Mouse (Mus musculus) inflammation-experienced regulatory T-cells, adult 16 weeks (primary cell): ENCODE results near the gene Nrarp. TPM values are rescaled to one million over a fixed set of nuclear protein-coding genes. Genes with fewer than 3 reads are reported as not detected.

ENCODE experiments used
- polyA plus RNA-seq: library from polyadenylated mRNA; unstranded; fragments of 100-300 nt; shearing (Covaris generic); gene quantifications from one replicate; pipeline ENCODE4 v1.2.1, GENCODE M21; 2017

The Nrarp gene
- polyA plus RNA-seq: 0.72 TPM

DNA sequence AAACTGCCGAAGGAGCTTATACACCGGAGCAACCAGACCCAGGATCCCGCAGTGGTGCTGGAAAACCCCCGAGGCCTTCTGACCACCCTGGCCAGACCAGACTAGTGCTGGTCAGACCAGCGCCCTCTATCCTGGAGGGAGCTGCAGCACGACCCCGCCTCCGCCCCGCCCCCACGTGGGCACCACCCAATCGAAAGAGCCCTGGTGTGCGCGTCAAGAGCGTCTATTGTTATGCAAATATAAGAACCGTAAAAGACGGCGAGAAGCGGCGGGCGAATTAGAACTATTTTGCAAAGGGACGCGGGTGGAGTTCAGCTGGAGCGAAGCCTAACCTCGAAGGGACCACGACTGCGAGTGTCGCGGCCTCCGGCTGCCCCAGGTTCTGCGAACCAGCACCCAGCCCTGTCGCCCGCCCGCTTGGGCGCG is at the start of gene Nrarp:
Nrarp (plus strand) TSS at position 281 of the 426 bp plus-strand sequence.

DNA sequence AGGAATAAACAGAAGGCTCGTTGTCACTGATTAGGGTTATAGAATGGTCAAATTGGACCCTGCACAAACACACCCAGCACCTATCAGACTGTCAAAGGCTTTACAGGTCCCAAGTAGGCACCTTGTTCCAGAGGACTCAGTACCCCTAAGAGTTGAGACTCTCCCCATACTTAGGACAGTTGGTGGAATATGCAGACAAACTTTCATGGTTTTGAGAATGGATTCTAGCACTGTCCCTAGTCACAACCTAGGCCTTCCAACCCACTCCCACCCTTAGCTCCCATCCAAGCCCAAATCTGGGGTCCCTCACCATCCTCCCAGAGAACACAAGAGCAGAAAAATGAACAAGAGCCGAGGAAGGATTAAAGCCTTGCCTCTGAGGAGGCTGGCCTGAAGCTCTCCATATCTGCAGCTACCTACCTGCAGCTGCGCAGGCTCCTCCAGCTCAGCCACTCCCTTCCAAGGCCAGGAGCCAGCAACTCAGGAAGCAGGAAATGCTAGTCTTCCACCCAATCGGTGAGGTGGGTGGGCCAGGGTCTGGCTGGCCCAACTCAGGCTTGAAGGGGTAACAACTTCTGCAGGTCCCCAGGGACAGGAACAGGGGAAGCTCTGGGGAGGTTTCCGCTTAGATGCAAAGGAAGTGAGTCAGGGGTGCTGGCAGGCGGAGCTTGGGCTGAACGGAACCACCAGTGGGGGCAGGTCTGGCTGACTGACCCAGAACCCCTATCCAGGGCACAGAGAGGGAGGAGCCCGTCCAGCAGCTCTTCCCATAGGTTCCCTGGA is 15.8 kb downstream of the Nrarp start, which contains the start of gene Tor4a:
Tor4a (minus strand) TSS at position 715 of the 783 bp plus-strand sequence.

DNA sequence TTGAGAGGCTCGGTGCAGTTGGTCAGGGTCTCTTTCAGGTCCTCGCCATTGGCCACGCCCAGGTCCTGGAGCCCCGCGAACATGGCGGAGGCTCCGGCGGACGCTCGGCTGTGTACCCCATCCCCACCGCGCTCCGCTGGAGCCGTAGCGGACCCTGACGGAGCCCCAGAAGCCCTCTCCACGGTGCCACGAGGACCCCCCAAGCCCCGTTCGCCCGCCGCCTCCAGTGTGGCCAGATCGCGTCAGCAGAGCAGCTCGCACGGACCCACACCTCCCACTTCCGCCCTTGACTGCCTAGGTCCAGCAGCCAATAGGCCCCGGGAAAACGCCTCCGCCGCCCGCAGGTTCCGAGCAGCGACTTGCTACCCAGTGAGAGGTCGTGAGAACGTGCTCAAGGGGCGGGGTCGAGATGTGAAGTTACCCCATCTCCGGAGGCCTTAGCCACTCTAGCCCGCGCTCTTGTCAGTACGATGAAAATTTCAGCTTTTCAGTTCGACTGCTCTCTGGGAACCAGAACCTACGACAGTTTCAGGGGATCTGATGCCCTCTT is 30.6 kb downstream of the Nrarp start, which contains the start of gene Nelfb:
Nelfb (minus strand) TSS at position 369 of the 550 bp plus-strand sequence.

DNA sequence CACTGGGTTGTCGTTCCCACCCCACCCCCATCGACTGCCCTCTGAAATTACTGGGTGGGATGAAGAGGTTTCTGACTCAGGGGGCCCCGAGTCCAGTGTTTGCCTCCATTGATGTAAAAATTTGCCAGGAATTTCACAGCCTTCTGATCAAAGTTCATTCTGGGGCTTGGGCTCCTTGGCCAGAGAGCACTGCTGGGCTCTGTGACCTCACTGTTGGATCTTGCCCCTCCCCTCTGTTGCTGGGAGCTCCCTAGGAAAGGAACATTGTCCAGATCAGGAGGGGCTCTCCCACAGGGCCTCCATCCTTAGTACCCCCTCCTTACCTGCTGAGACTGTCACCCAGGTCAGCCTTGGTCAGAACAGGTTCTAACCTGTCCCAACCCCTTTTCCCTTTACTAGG is 33.9 kb downstream of the Nrarp start, which contains the start of gene Stpg3:
Stpg3 (minus strand) TSS at position 194 of the 400 bp plus-strand sequence.

DNA sequence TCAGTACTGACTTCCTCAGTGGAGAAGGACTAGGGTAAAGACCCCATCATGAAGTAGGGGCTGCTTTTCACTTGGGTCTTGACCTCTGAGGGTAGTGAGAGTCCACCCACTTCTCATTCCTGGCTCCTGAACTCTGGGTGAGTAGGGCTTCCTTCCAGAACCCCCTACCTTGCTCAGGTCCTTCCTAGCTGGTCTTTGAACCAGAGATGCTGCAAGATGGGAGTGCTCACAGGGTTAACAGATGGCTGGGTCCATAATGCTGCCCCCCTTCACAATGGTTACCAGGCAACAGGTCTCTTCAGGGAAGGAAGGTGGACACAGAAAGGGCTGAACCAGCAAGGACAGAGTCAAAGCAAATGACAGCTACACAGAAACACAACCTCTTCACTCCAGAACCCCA is 37.9 kb downstream of the Nrarp start, which contains the start of gene Fam166a:
Fam166a (plus strand) TSS at position 301 of the 400 bp plus-strand sequence.

DNA sequence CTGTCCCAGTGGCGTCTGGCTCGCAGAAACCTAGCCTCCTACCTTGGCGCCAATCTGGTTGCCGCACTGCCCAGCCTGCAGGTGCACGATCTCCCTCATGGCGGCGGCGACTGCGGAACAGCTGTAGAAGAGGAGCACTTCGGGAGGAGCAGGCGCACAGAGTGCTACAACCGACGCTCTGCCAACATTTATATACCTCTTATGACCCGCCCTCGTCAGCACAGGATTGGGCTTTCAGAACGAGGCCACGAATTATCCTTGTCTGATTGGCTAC is 43.9 kb downstream of the Nrarp start, which contains the start of gene Tubb4b:
Tubb4b (minus strand) TSS at position 211 of the 274 bp plus-strand sequence.

Other genes starting within 250 kb of the Nrarp start
- gene Arrdc1, start 245.5 kb upstream of the Nrarp start, polyA plus RNA-seq: 310 TPM
- 0.67 TPM for gene Zmynd19, start 231.0 kb upstream of the Nrarp start, polyA plus RNA-seq
- gene Dph7, start 218.4 kb upstream of the Nrarp start, polyA plus RNA-seq: 37.6 TPM
- gene Mrpl41, start 205.7 kb upstream of the Nrarp start, polyA plus RNA-seq: 100 TPM
- 109 TPM for gene Pnpla7, start 204.7 kb upstream of the Nrarp start, polyA plus RNA-seq
- 45.0 TPM for gene Nsmf, start 126.4 kb upstream of the Nrarp start, polyA plus RNA-seq
- 0.73 TPM for gene Entpd8, start 100.5 kb upstream of the Nrarp start, polyA plus RNA-seq
- 18.1 TPM for gene Noxa1, start 85.6 kb upstream of the Nrarp start, polyA plus RNA-seq
- 176 TPM for gene Tor4a, start 16.1 kb downstream of the Nrarp start, polyA plus RNA-seq
- gene Nelfb, start 30.7 kb downstream of the Nrarp start, polyA plus RNA-seq: 202 TPM
- not detected for gene Stpg3, start 33.9 kb downstream of the Nrarp start, polyA plus RNA-seq
- 1.7 TPM for gene Fam166a, start 38.0 kb downstream of the Nrarp start, polyA plus RNA-seq
- 214 TPM for gene Tubb4b, start 43.9 kb downstream of the Nrarp start, polyA plus RNA-seq
- gene Slc34a3, start 53.6 kb downstream of the Nrarp start, polyA plus RNA-seq: not detected
- gene Rnf224, start 56.0 kb downstream of the Nrarp start, polyA plus RNA-seq: not detected
- not detected for gene Rnf208, start 61.5 kb downstream of the Nrarp start, polyA plus RNA-seq
- not detected for gene Cysrt1, start 61.7 kb downstream of the Nrarp start, polyA plus RNA-seq
- 8.7 TPM for gene AL732309.1, start 66.1 kb downstream of the Nrarp start, polyA plus RNA-seq
- gene Tmem203, start 74.7 kb downstream of the Nrarp start, polyA plus RNA-seq: 17.5 TPM
- gene Tprn, start 81.9 kb downstream of the Nrarp start, polyA plus RNA-seq: 5.5 TPM
- gene Ssna1, start 91.7 kb downstream of the Nrarp start, polyA plus RNA-seq: 131 TPM
- 120 TPM for gene Anapc2, start 91.7 kb downstream of the Nrarp start, polyA plus RNA-seq
- not detected for gene Tmem210, start 107.4 kb downstream of the Nrarp start, polyA plus RNA-seq
- not detected for gene Lrrc26, start 109.2 kb downstream of the Nrarp start, polyA plus RNA-seq
- gene Grin1, start 138.4 kb downstream of the Nrarp start, polyA plus RNA-seq: 0.10 TPM
- 23.8 TPM for gene Man1b1, start 151.6 kb downstream of the Nrarp start, polyA plus RNA-seq
- 28.5 TPM for gene Dpp7, start 175.6 kb downstream of the Nrarp start, polyA plus RNA-seq
- gene Uap1l1, start 184.9 kb downstream of the Nrarp start, polyA plus RNA-seq: 18.3 TPM
- gene Sapcd2, start 191.6 kb downstream of the Nrarp start, polyA plus RNA-seq: 1.2 TPM
- not detected for gene Entpd2, start 215.1 kb downstream of the Nrarp start, polyA plus RNA-seq
- 3.4 TPM for gene Npdc1, start 218.6 kb downstream of the Nrarp start, polyA plus RNA-seq
- 10.9 TPM for gene Fut7, start 242.5 kb downstream of the Nrarp start, polyA plus RNA-seq
- gene Abca2, start 247.9 kb downstream of the Nrarp start, polyA plus RNA-seq: 30.7 TPM